Mouse (Mus musculus) liver, embryonic 16.5 days (tissue): ENCODE results near the gene Fen1. TPM values are rescaled to one million over a fixed set of nuclear protein-coding genes. Genes with fewer than 3 reads are reported as not detected.
A peak's percentile ranks its signal among the peaks of the same experiment; 100 is the strongest.

Source experiments
- ATAC-seq: fragments of 200-750 bp; cut with Nextera tagmentation; 2 replicates; pipeline ENCODE4 v1.8.0; 2017; ENCODE audit warnings: low read depth, mild to moderate bottlenecking, moderate number of reproducible peaks, moderate library complexity
- H3K27ac ChIP-seq: fragments of 300-500 bp; sonication (generic); 2 replicates; pipeline ENCODE4 v1.5.1; 2014; ENCODE audit warnings: mild to moderate bottlenecking, low read length
- H3K27me3 ChIP-seq: fragments of 300-500 bp; sonication (generic); 2 replicates; pipeline ENCODE4 v1.6.1; 2014; ENCODE audit warnings: low read depth, low read length, mixed read lengths; ENCODE audit not compliant: control insufficient read depth, insufficient read depth
- H3K36me3 ChIP-seq: fragments of 300-500 bp; sonication (generic); 2 replicates; pipeline ENCODE4 v1.6.1; 2014; ENCODE audit warnings: mild to moderate bottlenecking; ENCODE audit not compliant: control insufficient read depth, insufficient read depth
- H3K4me1 ChIP-seq: fragments of 300-500 bp; sonication (generic); 2 replicates; pipeline ENCODE4 v1.6.1; 2014; ENCODE audit warnings: low read depth, low read length, mixed read lengths; ENCODE audit not compliant: control insufficient read depth
- H3K4me2 ChIP-seq: fragments of 300-500 bp; sonication (generic); 2 replicates; pipeline ENCODE4 v1.6.1; 2014; ENCODE audit warnings: low read depth, low read length, mixed read lengths
- H3K4me3 ChIP-seq: fragments of 300-500 bp; sonication (generic); 2 replicates; pipeline ENCODE4 v1.5.1; 2014; ENCODE audit warnings: low read depth, mild to moderate bottlenecking, low read length
- H3K9ac ChIP-seq: fragments of 300-500 bp; sonication (generic); 2 replicates; pipeline ENCODE4 v1.6.1; 2014; ENCODE audit warnings: low read depth, low read length
- H3K9me3 ChIP-seq: fragments of 300-500 bp; sonication (generic); replicated peaks from 2 replicates; pipeline ENCODE4 v1.6.1; 2016; ENCODE audit warnings: low read length; ENCODE audit not compliant: control insufficient read depth
- WGBS: fragments of 180-500 bp; shearing (Covaris S2); extraction: QIAGEN DNeasy Blood & Tissue Kit; methylation state at CpG from one replicate; pipeline ENCODE4 v1.1.7; 2014; ENCODE audit not compliant: insufficient replicate concordance; 5-methylcytosine and 5-hydroxymethylcytosine counted together
- polyA plus RNA-seq: library from polyadenylated mRNA; unstranded; fragments of >200 nt; fragmentation: Nextera tagmentation; extraction: Ambion mirVana; gene quantifications from 2 replicates; pipeline ENCODE4 v1.2.1, GENCODE M21; 2015

Fen1 gene
- polyA plus RNA-seq, 1 experiment from 2014 or later, result 114 TPM

GRCm38 (mm10) chr19:10238477-10238876, 34.5 kb upstream of the Fen1 start:
- peaks cover 5% of the 10 kb centered on the region; the same call in 1 of the 2 replicates for H3K27me3 ChIP-seq
- 14% methylated on average over 3 of the region's 3 CpGs for WGBS
- H3K4me3 ChIP-seq, result no peak overlapping the region
- peaks cover 20% of the 10 kb centered on the region for H3K4me1 ChIP-seq
- H3K4me2 ChIP-seq, result peak overlapping the region; percentile 71; the same call in 1 of the 2 replicates
- no peaks in the 10 kb centered on the region for H3K36me3 ChIP-seq
- H3K27ac ChIP-seq, result no peak overlapping the region
- no peak for ATAC-seq
- H3K9ac ChIP-seq, result no peak overlapping the region
- no peaks in the 10 kb centered on the region for H3K9me3 ChIP-seq

- ATAC-seq, result peak; percentile 67
- no peak overlapping the region for H3K4me3 ChIP-seq
Observed at GRCm38 (mm10) chr19:10235784-10236565, 32.0 kb upstream of the Fen1 start.

GRCm38 (mm10) chr19:10232327-10233017, 28.5 kb upstream of the Fen1 start:
- H3K4me1 ChIP-seq, result peaks cover 8% of the 10 kb centered on the region
- no peaks in the 10 kb centered on the region for H3K9me3 ChIP-seq
- no peak overlapping the region for H3K27ac ChIP-seq
- ATAC-seq, result no peak
- no peak overlapping the region for H3K9ac ChIP-seq
- H3K4me3 ChIP-seq, result no peak overlapping the region
- WGBS, result 51% methylated on average over 9 of the region's 9 CpGs
- no peaks in the 10 kb centered on the region for H3K27me3 ChIP-seq
- H3K4me2 ChIP-seq, result no peak overlapping the region
- no peaks in the 10 kb centered on the region for H3K36me3 ChIP-seq

More at GRCm38 (mm10) chr19:10235784-10236565, 32.0 kb upstream of the Fen1 start:
- no peaks in the 10 kb centered on the region for H3K36me3 ChIP-seq
- 44% methylated on average over 9 of the region's 9 CpGs for WGBS
- H3K9me3 ChIP-seq, result no peaks in the 10 kb centered on the region
- no peak overlapping the region for H3K4me2 ChIP-seq
- peak overlapping the region; percentile 65 for H3K27ac ChIP-seq
- no peak overlapping the region for H3K9ac ChIP-seq
- peaks cover 20% of the 10 kb centered on the region for H3K4me1 ChIP-seq
- peaks cover 5% of the 10 kb centered on the region; the same call in 1 of the 2 replicates for H3K27me3 ChIP-seq

DNA sequence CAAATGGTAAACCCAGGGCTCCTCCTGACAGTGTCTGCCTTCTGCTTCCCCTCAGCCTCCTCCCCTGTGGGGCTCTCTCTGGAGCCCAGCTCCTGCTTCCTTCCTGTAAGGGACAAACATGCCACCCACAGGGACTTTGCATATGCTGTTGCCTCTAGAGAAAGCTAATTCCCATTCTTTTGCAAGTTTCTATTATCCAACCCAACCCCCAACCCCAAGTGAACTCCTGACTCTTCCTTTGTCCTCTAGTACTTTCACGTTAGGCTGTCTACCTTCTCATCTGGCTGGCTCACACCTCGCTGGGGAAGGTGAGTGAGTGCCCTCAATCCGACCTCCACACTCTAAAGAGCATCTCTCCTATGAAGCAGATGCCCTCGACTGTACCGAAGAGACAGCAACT, 27.9 kb upstream of the Fen1 start:
- Histone ChIP-seq H3K4me3 (no peak overlapping the region), H3K4me2 (no peak overlapping the region), H3K27me3 (no peaks in the 10 kb centered on the region), H3K4me1 (peaks cover 8% of the 10 kb centered on the region), H3K36me3 (no peaks in the 10 kb centered on the region), H3K9me3 (no peaks in the 10 kb centered on the region), H3K9ac (no peak overlapping the region), H3K27ac (no peak overlapping the region)
- 31% methylated on average over 5 of the region's 5 CpGs for WGBS
- ATAC-seq, result no peak

- Histone ChIP-seq H3K27me3 (no peaks in the 10 kb centered on the region), H3K9ac (no peak overlapping the region), H3K4me3 (no peak overlapping the region), H3K36me3 (no peaks in the 10 kb centered on the region), H3K4me1 (peaks cover 6% of the 10 kb centered on the region), H3K27ac (no peak overlapping the region), H3K4me2 (no peak overlapping the region), H3K9me3 (no peaks in the 10 kb centered on the region)
- WGBS, result 32% methylated on average over 7 of the region's 7 CpGs
- no peak for ATAC-seq
Observed at GRCm38 (mm10) chr19:10231016-10231415, 27.0 kb upstream of the Fen1 start.

GRCm38 (mm10) chr19:10225767-10226166, 21.8 kb upstream of the Fen1 start:
- WGBS, result 47% methylated on average over 4 of the region's 4 CpGs
- Histone ChIP-seq H3K4me1 (peaks cover 5% of the 10 kb centered on the region), H3K4me3 (no peak overlapping the region), H3K27ac (peak overlapping the region; percentile 48), H3K9ac (no peak overlapping the region), H3K27me3 (no peaks in the 10 kb centered on the region), H3K4me2 (no peak overlapping the region), H3K36me3 (no peaks in the 10 kb centered on the region), H3K9me3 (no peaks in the 10 kb centered on the region)
- ATAC-seq, result peak; percentile 50

- H3K9me3 ChIP-seq, result no peaks in the 10 kb centered on the region
- H3K4me3 ChIP-seq, result no peak overlapping the region
- no peaks in the 10 kb centered on the region for H3K36me3 ChIP-seq
- no peaks in the 10 kb centered on the region for H3K27me3 ChIP-seq
- H3K9ac ChIP-seq, result no peak overlapping the region
- 41% methylated on average over 26 of the region's 26 CpGs for WGBS
- no peak overlapping the region for H3K27ac ChIP-seq
- ATAC-seq, result no peak
- peaks cover 5% of the 10 kb centered on the region for H3K4me1 ChIP-seq
- no peak overlapping the region for H3K4me2 ChIP-seq
Observed at GRCm38 (mm10) chr19:10224637-10225453, 20.9 kb upstream of the Fen1 start.

DNA sequence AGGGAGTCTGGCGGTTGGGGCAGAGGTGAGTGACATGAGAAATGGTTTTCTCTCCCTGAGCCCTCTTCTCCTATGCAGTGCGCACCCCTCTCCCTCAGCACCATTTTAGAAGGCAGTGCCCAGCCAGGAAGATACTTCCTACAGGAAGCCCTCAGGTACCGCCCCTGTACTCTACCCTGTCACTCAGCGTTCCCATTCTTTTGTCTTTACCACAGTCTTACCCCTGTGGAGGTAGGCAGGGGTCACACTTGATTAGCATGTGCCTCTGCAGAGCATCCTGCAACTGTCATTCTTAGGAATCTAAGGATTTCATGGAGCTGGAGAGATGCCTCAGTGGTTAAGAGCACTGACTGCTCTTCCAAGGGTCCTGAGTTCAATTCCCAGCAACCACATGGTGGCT, 19.6 kb upstream of the Fen1 start:
- H3K4me1 ChIP-seq, result peaks cover 5% of the 10 kb centered on the region
- H3K9me3 ChIP-seq, result no peaks in the 10 kb centered on the region
- WGBS, result 44% methylated on average over 4 of the region's 4 CpGs
- H3K27ac ChIP-seq, result no peak overlapping the region
- no peaks in the 10 kb centered on the region for H3K27me3 ChIP-seq
- H3K36me3 ChIP-seq, result no peaks in the 10 kb centered on the region
- no peak for ATAC-seq
- H3K4me2 ChIP-seq, result no peak overlapping the region
- H3K9ac ChIP-seq, result no peak overlapping the region
- no peak overlapping the region for H3K4me3 ChIP-seq
